Mouse (Mus musculus): ENCODE results near the gene Gpank1. TPM values are rescaled to one million over a fixed set of nuclear protein-coding genes. Genes with fewer than 3 reads are reported as not detected.
A peak's percentile ranks its signal among the peaks of the same experiment; 100 is the strongest.

Gpank1 gene
- polyA plus RNA-seq, 1 experiment from 2014 or later: 28.9 TPM

GRCm38 (mm10) chr17:35104754-35105153 is 16.5 kb upstream of the Gpank1 start:
- Histone ChIP-seq H3K4me2 (ENCODE audit: low read depth) (no peak overlapping the region), H3K27ac (ENCODE audit: low read depth, low read length) (no peak overlapping the region), H3K9ac (ENCODE audit: low read length) (no peak overlapping the region), H3K4me1 (ENCODE audit: control insufficient read depth, insufficient read depth, low read length) (no peaks in the 10 kb centered on the region), H3K27me3 (ENCODE audit: control insufficient read depth, insufficient read depth, low read length) (no peaks in the 10 kb centered on the region), H3K36me3 (ENCODE audit: control insufficient read depth, insufficient read depth, low read length) (peaks cover 13% of the 10 kb centered on the region), H3K4me3 (ENCODE audit: low read depth, low read length) (no peak overlapping the region), H3K9me3 (ENCODE audit: control insufficient read depth, low read length) (no peaks in the 10 kb centered on the region)
- DNase-seq (ENCODE audit: low spot score): no peak
- 78% methylated on average over 6 of the region's 6 CpGs for WGBS
- ATAC-seq (ENCODE audit: insufficient read depth, low FRiP score, low TSS enrichment): no peak

GRCm38 (mm10) chr17:35105740-35106389 is 15.4 kb upstream of the Gpank1 start:
- no peaks in the 10 kb centered on the region for H3K4me1 ChIP-seq (ENCODE audit: control insufficient read depth, insufficient read depth, low read length)
- DNase-seq (ENCODE audit: low spot score) (peak; percentile 47), ATAC-seq (ENCODE audit: insufficient read depth, low FRiP score, low TSS enrichment) (no peak)
- no peak overlapping the region for H3K27ac ChIP-seq (ENCODE audit: low read depth, low read length)
- peaks cover 11% of the 10 kb centered on the region for H3K36me3 ChIP-seq (ENCODE audit: control insufficient read depth, insufficient read depth, low read length)
- H3K9me3 ChIP-seq (ENCODE audit: control insufficient read depth, low read length): no peaks in the 10 kb centered on the region
- 0 out of 2 replicates have a peak overlapping the region, but pooled peaks have one; percentile 19 for H3K4me2 ChIP-seq (ENCODE audit: low read depth)
- no peak overlapping the region for H3K4me3 ChIP-seq (ENCODE audit: low read depth, low read length)
- peak overlapping the region; percentile 47 for H3K9ac ChIP-seq (ENCODE audit: low read length)
- 27% methylated on average over 13 of the region's 13 CpGs for WGBS
- no peaks in the 10 kb centered on the region for H3K27me3 ChIP-seq (ENCODE audit: control insufficient read depth, insufficient read depth, low read length)

GRCm38 (mm10) chr17:35106522-35106921 is 14.7 kb upstream of the Gpank1 start:
- H3K4me2 ChIP-seq (ENCODE audit: low read depth): no peak overlapping the region
- H3K36me3 ChIP-seq (ENCODE audit: control insufficient read depth, insufficient read depth, low read length): peaks cover 10% of the 10 kb centered on the region
- H3K4me1 ChIP-seq (ENCODE audit: control insufficient read depth, insufficient read depth, low read length): no peaks in the 10 kb centered on the region
- H3K4me3 ChIP-seq (ENCODE audit: low read depth, low read length): no peak overlapping the region
- no peaks in the 10 kb centered on the region for H3K9me3 ChIP-seq (ENCODE audit: control insufficient read depth, low read length)
- ATAC-seq (ENCODE audit: insufficient read depth, low FRiP score, low TSS enrichment) (no peak), DNase-seq (ENCODE audit: low spot score) (no peak)
- H3K27ac ChIP-seq (ENCODE audit: low read depth, low read length): no peak overlapping the region
- H3K27me3 ChIP-seq (ENCODE audit: control insufficient read depth, insufficient read depth, low read length): no peaks in the 10 kb centered on the region
- no peak overlapping the region; the same call in 1 of the 2 replicates for H3K9ac ChIP-seq (ENCODE audit: low read length)
- 78% methylated on average over 3 of the region's 3 CpGs for WGBS

- Histone ChIP-seq H3K36me3 (ENCODE audit: control insufficient read depth, insufficient read depth, low read length) (peaks cover 4% of the 10 kb centered on the region), H3K9ac (ENCODE audit: low read length) (no peak within 1 kb of the TSS), H3K9me3 (ENCODE audit: control insufficient read depth, low read length) (no peaks in the 10 kb centered on the region), H3K27me3 (ENCODE audit: control insufficient read depth, insufficient read depth, low read length) (no peaks in the 10 kb centered on the region), H3K4me1 (ENCODE audit: control insufficient read depth, insufficient read depth, low read length) (no peaks in the 10 kb centered on the region), H3K4me2 (ENCODE audit: low read depth) (no peak within 1 kb of the TSS), H3K27ac (ENCODE audit: low read depth, low read length) (no peak within 1 kb of the TSS), H3K4me3 (ENCODE audit: low read depth, low read length) (no peak within 1 kb of the TSS)
- DNase-seq (ENCODE audit: low spot score) (no peak), ATAC-seq (ENCODE audit: insufficient read depth, low FRiP score, low TSS enrichment) (no peak)
- 81% methylated on average over 6 of the region's 6 CpGs for WGBS
These were observed 13.2 kb upstream of the Gpank1 start, which contains the start of gene Ly6g5c for GRCm38 (mm10) chr17:35108097-35108496. Gene Ly6g5c, plus strand, starts transcription at chr17:35108279.

GRCm38 (mm10) chr17:35111774-35112173 is 9.5 kb upstream of the Gpank1 start:
- no peaks in the 10 kb centered on the region for H3K4me1 ChIP-seq (ENCODE audit: control insufficient read depth, insufficient read depth, low read length)
- H3K9me3 ChIP-seq (ENCODE audit: control insufficient read depth, low read length): no peaks in the 10 kb centered on the region
- H3K27me3 ChIP-seq (ENCODE audit: control insufficient read depth, insufficient read depth, low read length): no peaks in the 10 kb centered on the region
- no peak overlapping the region for H3K4me2 ChIP-seq (ENCODE audit: low read depth)
- 82% methylated on average over 9 of the region's 9 CpGs for WGBS
- no peak overlapping the region for H3K4me3 ChIP-seq (ENCODE audit: low read depth, low read length)
- no peak for DNase-seq (ENCODE audit: low spot score)
- ATAC-seq (ENCODE audit: insufficient read depth, low FRiP score, low TSS enrichment): no peak
- no peak overlapping the region for H3K27ac ChIP-seq (ENCODE audit: low read depth, low read length)
- H3K9ac ChIP-seq (ENCODE audit: low read length): no peak overlapping the region
- H3K36me3 ChIP-seq (ENCODE audit: control insufficient read depth, insufficient read depth, low read length): peaks cover 2% of the 10 kb centered on the region; the same call in 1 of the 2 replicates

GRCm38 (mm10) chr17:35115046-35116019 is 5.9 kb upstream of the Gpank1 start, which contains the start of gene Ly6g5b:
Gene Ly6g5b, minus strand, starts transcription at chr17:35115428.
- Histone ChIP-seq H3K4me3 (ENCODE audit: low read depth, low read length) (no peak within 1 kb of the TSS), H3K9ac (ENCODE audit: low read length) (no peak within 1 kb of the TSS), H3K27me3 (ENCODE audit: control insufficient read depth, insufficient read depth, low read length) (no peaks in the 10 kb centered on the region), H3K36me3 (ENCODE audit: control insufficient read depth, insufficient read depth, low read length) (peaks cover 12% of the 10 kb centered on the region), H3K4me1 (ENCODE audit: control insufficient read depth, insufficient read depth, low read length) (peaks cover 4% of the 10 kb centered on the region; the same call in 1 of the 2 replicates), H3K27ac (ENCODE audit: low read depth, low read length) (no peak within 1 kb of the TSS), H3K9me3 (ENCODE audit: control insufficient read depth, low read length) (no peaks in the 10 kb centered on the region), H3K4me2 (ENCODE audit: low read depth) (no peak within 1 kb of the TSS)
- ATAC-seq (ENCODE audit: insufficient read depth, low FRiP score, low TSS enrichment) (no peak), DNase-seq (ENCODE audit: low spot score) (no peak)
- WGBS: 88% methylated on average over 8 of the region's 8 CpGs

GRCm38 (mm10) chr17:35120745-35121142 is 511 bp upstream of the Gpank1 start:
- H3K4me1 ChIP-seq (ENCODE audit: control insufficient read depth, insufficient read depth, low read length): peaks cover 10% of the 10 kb centered on the region
- WGBS: under 1% methylated on average over 33 of the region's 33 CpGs
- DNase-seq (ENCODE audit: low spot score) (no peak), ATAC-seq (ENCODE audit: insufficient read depth, low FRiP score, low TSS enrichment) (no peak; the same call in 1 of the 2 replicates)
- 0 out of 2 replicates have a peak overlapping the region, but pooled peaks have one; percentile 20 for H3K27ac ChIP-seq (ENCODE audit: low read depth, low read length)
- H3K4me3 ChIP-seq (ENCODE audit: low read depth, low read length): peak overlapping the region; percentile 97
- H3K4me2 ChIP-seq (ENCODE audit: low read depth): peak overlapping the region; percentile 98
- H3K9ac ChIP-seq (ENCODE audit: low read length): peak overlapping the region; percentile 93
- H3K9me3 ChIP-seq (ENCODE audit: control insufficient read depth, low read length): no peaks in the 10 kb centered on the region
- peaks cover 10% of the 10 kb centered on the region for H3K36me3 ChIP-seq (ENCODE audit: control insufficient read depth, insufficient read depth, low read length)
- H3K27me3 ChIP-seq (ENCODE audit: control insufficient read depth, insufficient read depth, low read length): no peaks in the 10 kb centered on the region

- H3K4me1 ChIP-seq (ENCODE audit: control insufficient read depth, insufficient read depth, low read length): peaks cover 17% of the 10 kb centered on the region
- H3K36me3 ChIP-seq (ENCODE audit: control insufficient read depth, insufficient read depth, low read length): peaks cover 10% of the 10 kb centered on the region
- 0% methylated on average over 19 of the region's 19 CpGs for WGBS
- H3K9me3 ChIP-seq (ENCODE audit: control insufficient read depth, low read length): no peaks in the 10 kb centered on the region
- ATAC-seq (ENCODE audit: insufficient read depth, low FRiP score, low TSS enrichment): no peak
- peak; percentile 66 for DNase-seq (ENCODE audit: low spot score)
- peak within 1 kb of the TSS; percentile 97 for H3K4me3 ChIP-seq (ENCODE audit: low read depth, low read length)
- H3K4me2 ChIP-seq (ENCODE audit: low read depth): peak within 1 kb of the TSS; percentile 98
- peak within 1 kb of the TSS; percentile 87 for H3K27ac ChIP-seq (ENCODE audit: low read depth, low read length)
- peak within 1 kb of the TSS; percentile 93 for H3K9ac ChIP-seq (ENCODE audit: low read length)
- no peaks in the 10 kb centered on the region for H3K27me3 ChIP-seq (ENCODE audit: control insufficient read depth, insufficient read depth, low read length)
These were observed 632 bp downstream of the Gpank1 start, which contains the start of gene Csnk2b for GRCm38 (mm10) chr17:35121871-35122303. Gene Csnk2b, minus strand, starts transcription at chr17:35122053.
